Mouse (Mus musculus) lung, embryonic 15.5 days (tissue): Measurements from ENCODE around the gene Rasgrf2. TPM values are rescaled to one million over a fixed set of nuclear protein-coding genes. Genes with fewer than 3 reads are reported as not detected.
A peak's percentile ranks its signal among the peaks of the same experiment; 100 is the strongest.

Experiments
- ATAC-seq: fragments of 200-750 bp; cut with Nextera tagmentation; 2 replicates; pipeline ENCODE4 v1.8.0; 2017; ENCODE audit warnings: moderate number of reproducible peaks, borderline replicate concordance; ENCODE audit not compliant: low FRiP score, low TSS enrichment; ENCODE audit errors: extremely low read depth
- H3K27ac ChIP-seq: fragments of 300-500 bp; sonication (generic); 2 replicates; pipeline ENCODE4 v1.5.1; 2015; ENCODE audit warnings: moderate library complexity, mild to moderate bottlenecking, inconsistent platforms
- H3K27me3 ChIP-seq: fragments of 300-500 bp; sonication (generic); 2 replicates; pipeline ENCODE4 v1.6.1; 2015; ENCODE audit warnings: inconsistent platforms
- H3K36me3 ChIP-seq: fragments of 300-500 bp; sonication (generic); 2 replicates; pipeline ENCODE4 v1.6.1; 2015; ENCODE audit warnings: inconsistent platforms
- H3K4me1 ChIP-seq: fragments of 300-500 bp; sonication (generic); 2 replicates; pipeline ENCODE4 v1.6.1; 2015; ENCODE audit warnings: inconsistent platforms
- H3K4me2 ChIP-seq: fragments of 300-500 bp; sonication (generic); 2 replicates; pipeline ENCODE4 v1.6.1; 2015; ENCODE audit warnings: inconsistent platforms, mild to moderate bottlenecking, moderate library complexity
- H3K4me3 ChIP-seq: fragments of 300-500 bp; sonication (generic); 2 replicates; pipeline ENCODE4 v1.5.1; 2015; ENCODE audit warnings: mild to moderate bottlenecking, inconsistent platforms
- H3K9ac ChIP-seq: fragments of 300-500 bp; sonication (generic); 2 replicates; pipeline ENCODE4 v1.6.1; 2015; ENCODE audit warnings: inconsistent platforms
- H3K9me3 ChIP-seq: fragments of 300-500 bp; sonication (generic); 2 replicates; pipeline ENCODE4 v1.6.1; 2016; ENCODE audit warnings: inconsistent platforms
- WGBS: fragments of 180-500 bp; shearing (Covaris S2); methylation state at CpG from one replicate; pipeline ENCODE4 v1.1.7; 2015; 5-methylcytosine and 5-hydroxymethylcytosine counted together
- polyA plus RNA-seq: library from polyadenylated mRNA; unstranded; fragments of >200 nt; fragmentation: Nextera tagmentation; extraction: Ambion mirVana; gene quantifications from 2 replicates; pipeline ENCODE4 v1.2.1, GENCODE M21; 2015

Gene Rasgrf2
- polyA plus RNA-seq, 1 experiment from 2014 or later: 0.16 TPM

DNA sequence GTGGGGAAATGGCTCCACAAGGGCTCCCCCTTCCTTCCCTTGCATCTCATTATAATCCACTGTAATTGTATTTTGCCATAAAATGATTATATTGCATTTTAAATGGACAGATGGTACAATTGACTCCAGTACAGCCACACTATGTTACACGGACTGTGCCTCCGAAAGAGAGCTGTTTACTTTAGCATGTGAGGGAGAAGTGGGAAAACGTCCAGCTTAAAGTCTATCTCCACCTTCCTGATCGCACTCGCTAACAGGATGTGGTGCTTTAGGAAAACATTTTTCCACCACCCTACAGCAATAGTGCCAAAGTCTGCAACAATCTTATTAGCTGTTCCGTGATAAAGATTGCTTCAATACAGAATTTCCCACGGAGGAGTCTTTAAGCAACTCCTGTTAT, 27.2 kb downstream of the Rasgrf2 start:
- no peak overlapping the region for H3K27ac ChIP-seq
- no peak; the same call in 1 of the 2 replicates for ATAC-seq

DNA sequence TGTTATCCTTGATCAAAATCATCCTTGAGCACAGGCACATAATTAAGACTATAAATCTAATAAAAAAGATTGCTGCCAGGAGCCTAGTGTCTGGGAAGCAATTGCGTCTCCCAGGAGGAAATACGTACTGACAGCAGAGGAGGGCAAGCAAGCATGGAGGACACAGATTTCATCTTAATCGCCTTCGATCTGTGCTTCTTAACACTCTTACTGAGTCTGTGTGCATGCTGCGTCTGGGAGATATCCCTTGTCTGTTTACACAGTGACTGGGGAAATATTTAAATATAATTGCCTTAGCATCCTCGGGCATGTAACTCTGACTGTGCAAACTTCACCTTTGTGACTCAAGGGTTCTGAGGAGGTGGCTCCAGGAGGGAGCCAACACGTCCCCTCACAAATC, 33.0 kb downstream of the Rasgrf2 start:
- Histone ChIP-seq H3K27ac (no peak overlapping the region), H3K27me3 (no peaks in the 10 kb centered on the region), H3K4me1 (no peaks in the 10 kb centered on the region), H3K9me3 (no peaks in the 10 kb centered on the region), H3K36me3 (no peaks in the 10 kb centered on the region), H3K9ac (no peak overlapping the region), H3K4me3 (no peak overlapping the region), H3K4me2 (no peak overlapping the region)
- ATAC-seq: no peak
- WGBS: 33% methylated on average over 7 of the region's 7 CpGs

More for the DNA sequence above, 27.2 kb downstream of the Rasgrf2 start:
- no peaks in the 10 kb centered on the region for H3K36me3 ChIP-seq
- H3K9ac ChIP-seq: no peak overlapping the region
- H3K9me3 ChIP-seq: no peaks in the 10 kb centered on the region
- no peak overlapping the region; the same call in 1 of the 2 replicates for H3K4me2 ChIP-seq
- no peaks in the 10 kb centered on the region for H3K27me3 ChIP-seq
- peaks cover 5% of the 10 kb centered on the region; the same call in 1 of the 2 replicates for H3K4me1 ChIP-seq
- 22% methylated on average over 7 of the region's 7 CpGs for WGBS
- no peak overlapping the region for H3K4me3 ChIP-seq

DNA sequence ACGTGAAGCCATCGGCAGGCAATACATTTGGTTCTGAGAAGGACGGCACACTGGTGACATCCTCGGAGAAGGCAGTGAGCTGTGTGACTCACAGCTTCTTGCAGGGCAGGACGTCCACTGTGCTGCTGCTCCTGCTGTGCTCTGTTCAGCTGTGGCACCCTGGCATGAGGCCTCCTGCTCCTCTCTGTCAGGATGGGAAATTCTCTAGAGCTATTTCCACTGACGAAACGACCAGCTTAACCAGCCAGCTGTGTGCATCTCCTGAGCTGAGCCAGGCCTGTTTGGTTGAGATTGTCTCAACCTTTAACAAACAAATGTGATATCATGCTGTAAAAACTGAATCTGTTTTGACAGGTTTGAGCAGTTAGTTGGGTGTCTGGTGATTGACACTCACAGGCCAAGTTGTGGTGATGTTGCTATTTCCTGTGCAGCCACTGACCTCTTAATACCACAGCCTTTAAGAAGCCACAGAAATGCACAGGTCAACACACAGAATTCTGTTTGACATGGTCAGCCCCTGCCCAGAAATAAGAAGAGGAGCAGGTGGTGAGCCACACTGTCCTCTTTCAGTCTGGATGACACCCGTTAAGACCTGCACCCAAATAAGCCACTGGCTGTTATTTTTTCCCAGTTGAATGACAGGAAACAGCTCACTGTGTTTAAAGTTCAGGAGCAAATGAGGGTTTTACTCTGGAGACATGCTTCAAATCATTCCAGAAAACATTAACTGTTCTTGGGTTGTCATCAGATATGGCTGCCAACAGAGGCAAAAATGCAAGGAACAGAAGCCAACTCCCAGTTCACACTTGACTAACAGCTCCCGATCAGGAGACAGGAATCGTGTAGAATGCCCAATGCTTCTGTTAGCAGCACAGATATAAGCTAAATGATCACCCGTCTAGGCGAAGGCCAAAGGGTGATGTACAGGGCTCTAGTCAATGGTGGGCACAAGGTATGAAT, 36.0 kb downstream of the Rasgrf2 start:
- Histone ChIP-seq H3K27me3 (no peaks in the 10 kb centered on the region), H3K36me3 (no peaks in the 10 kb centered on the region), H3K4me1 (no peaks in the 10 kb centered on the region), H3K9me3 (no peaks in the 10 kb centered on the region), H3K4me2 (no peak overlapping the region), H3K27ac (no peak overlapping the region), H3K4me3 (no peak overlapping the region), H3K9ac (no peak overlapping the region)
- no peak for ATAC-seq
- 53% methylated on average over 12 of the region's 12 CpGs for WGBS

DNA sequence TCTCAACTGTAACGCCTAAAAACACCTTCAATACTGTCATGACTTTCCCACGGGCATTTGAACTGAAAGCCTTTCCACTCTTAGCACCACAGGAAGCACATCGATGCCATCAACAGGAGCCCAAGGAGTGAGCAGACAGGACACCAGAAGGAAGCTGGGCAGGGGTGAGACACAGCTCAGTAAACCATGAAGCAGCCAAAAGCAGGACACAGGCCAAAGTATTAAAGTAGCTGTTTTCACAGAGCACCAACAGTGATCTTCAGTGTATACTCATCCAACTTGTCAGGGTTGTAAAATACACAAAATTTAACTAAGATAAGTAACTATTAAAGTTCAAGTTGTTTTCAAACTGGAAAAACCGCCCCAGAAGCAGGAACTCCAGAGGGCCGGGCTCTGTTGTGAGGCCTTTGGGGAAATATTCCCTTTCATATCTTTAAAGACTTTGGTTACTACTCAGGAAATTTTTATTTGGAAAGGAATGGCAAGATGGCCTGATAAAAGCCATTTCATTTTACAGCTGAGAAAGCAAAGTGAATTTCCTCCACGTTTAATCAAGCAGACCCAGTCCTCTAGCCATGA, 37.7 kb downstream of the Rasgrf2 start:
- no peak for ATAC-seq

DNA sequence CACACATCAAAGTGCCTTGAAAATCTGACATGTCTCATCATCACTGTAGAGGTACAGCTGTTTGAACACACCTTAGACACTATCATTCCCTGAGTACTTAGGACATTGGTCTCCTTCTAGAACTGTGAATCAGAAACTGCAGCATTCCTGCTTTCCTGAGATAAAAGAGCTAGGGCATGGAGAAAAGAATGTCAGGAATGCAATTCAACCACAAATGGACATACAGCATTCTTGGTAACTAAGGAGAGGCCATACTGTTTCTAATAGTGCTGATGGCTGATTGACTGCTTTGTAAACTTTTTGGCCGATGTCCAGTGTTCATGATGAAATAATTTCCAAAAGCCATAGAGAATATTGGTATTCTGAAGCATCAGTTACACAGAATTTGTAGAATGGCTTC, 58.3 kb downstream of the Rasgrf2 start:
- WGBS: 19% methylated on average over 1 of the region's 1 CpGs
- no peak overlapping the region for H3K27ac ChIP-seq
- ATAC-seq: peak; percentile 49; the same call in 1 of the 2 replicates

More for the DNA sequence above, 37.7 kb downstream of the Rasgrf2 start:
- no peak overlapping the region for H3K4me3 ChIP-seq
- 72% methylated on average over 6 of the region's 6 CpGs for WGBS
- no peaks in the 10 kb centered on the region for H3K27me3 ChIP-seq
- no peaks in the 10 kb centered on the region for H3K4me1 ChIP-seq
- H3K9me3 ChIP-seq: no peaks in the 10 kb centered on the region
- H3K9ac ChIP-seq: no peak overlapping the region
- no peaks in the 10 kb centered on the region for H3K36me3 ChIP-seq
- no peak overlapping the region for H3K4me2 ChIP-seq
- no peak overlapping the region for H3K27ac ChIP-seq

DNA sequence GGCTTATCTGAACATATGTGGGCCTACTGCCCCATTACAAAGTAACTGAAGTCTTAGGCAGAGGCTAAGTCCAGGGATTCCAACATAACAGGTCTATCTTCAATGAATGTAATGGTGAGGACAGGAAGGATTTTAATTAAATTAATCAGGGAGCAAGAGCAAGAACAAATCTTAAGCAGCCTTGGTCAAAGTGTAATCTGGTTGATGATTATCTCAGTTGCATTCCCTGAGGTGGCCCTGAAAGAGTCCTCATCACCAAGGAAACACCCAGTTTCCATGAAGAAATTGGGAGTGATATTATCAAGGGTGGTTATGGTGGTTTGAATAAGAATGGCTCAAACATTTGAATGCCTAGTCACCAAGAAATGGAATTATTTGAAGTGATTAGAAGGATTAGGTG, 62.8 kb downstream of the Rasgrf2 start:
- no peak for ATAC-seq
- Histone ChIP-seq H3K4me2 (no peak overlapping the region), H3K4me1 (no peaks in the 10 kb centered on the region), H3K27me3 (no peaks in the 10 kb centered on the region), H3K27ac (no peak overlapping the region), H3K9me3 (no peaks in the 10 kb centered on the region), H3K9ac (no peak overlapping the region), H3K36me3 (no peaks in the 10 kb centered on the region), H3K4me3 (no peak overlapping the region)

More for the DNA sequence above, 58.3 kb downstream of the Rasgrf2 start:
- Histone ChIP-seq H3K4me3 (no peak overlapping the region), H3K4me1 (no peaks in the 10 kb centered on the region), H3K4me2 (no peak overlapping the region), H3K9me3 (no peaks in the 10 kb centered on the region), H3K9ac (no peak overlapping the region), H3K27me3 (no peaks in the 10 kb centered on the region), H3K36me3 (no peaks in the 10 kb centered on the region)

DNA sequence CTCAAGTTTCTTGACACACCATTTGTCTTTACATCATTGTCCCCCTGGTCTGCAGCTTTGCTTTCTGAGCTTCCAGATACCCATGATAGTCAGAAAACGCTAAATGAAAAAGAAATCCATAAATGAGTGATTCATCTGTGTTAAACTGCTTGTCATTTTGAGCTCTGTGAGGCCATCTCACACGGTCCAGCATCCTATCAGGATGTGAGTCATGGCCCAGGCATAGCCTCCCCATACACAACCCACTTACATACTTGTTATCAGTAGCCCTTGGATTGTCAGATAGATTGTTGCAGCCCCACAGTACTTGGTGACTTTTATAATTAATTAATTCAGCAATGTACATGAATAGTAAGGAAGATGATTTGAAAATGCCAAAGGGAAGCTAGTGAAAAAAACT, 63.6 kb downstream of the Rasgrf2 start:
- Histone ChIP-seq H3K4me3 (no peak overlapping the region), H3K9ac (no peak overlapping the region), H3K9me3 (no peaks in the 10 kb centered on the region), H3K4me2 (no peak overlapping the region), H3K36me3 (no peaks in the 10 kb centered on the region), H3K27me3 (no peaks in the 10 kb centered on the region), H3K27ac (no peak overlapping the region), H3K4me1 (no peaks in the 10 kb centered on the region)
- WGBS: 66% methylated on average over 2 of the region's 2 CpGs
- no peak for ATAC-seq

DNA sequence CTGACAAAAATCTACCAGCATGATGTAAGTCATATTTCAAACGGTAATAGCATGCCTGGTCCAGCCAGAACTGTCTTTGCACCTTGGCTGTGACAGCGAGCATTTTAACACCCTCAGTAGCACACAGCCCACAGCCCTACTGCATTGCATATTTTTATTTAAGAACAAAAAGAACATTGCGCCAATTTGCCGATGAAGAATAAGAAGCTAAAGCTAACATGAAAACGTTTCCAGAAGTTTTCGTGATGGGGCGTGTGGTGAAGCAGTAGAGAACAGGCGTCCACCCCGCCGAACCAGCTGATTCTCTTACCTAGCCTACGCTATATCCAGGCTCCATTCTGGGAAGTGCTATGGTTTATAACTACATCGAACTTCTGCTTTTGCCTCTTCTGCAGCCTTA, 77.7 kb downstream of the Rasgrf2 start:
- Histone ChIP-seq H3K36me3 (no peaks in the 10 kb centered on the region), H3K4me3 (no peak overlapping the region), H3K27ac (no peak overlapping the region), H3K27me3 (no peaks in the 10 kb centered on the region), H3K9ac (no peak overlapping the region), H3K4me2 (no peak overlapping the region), H3K4me1 (no peaks in the 10 kb centered on the region), H3K9me3 (no peaks in the 10 kb centered on the region)
- 91% methylated on average over 12 of the region's 12 CpGs for WGBS
- ATAC-seq: no peak

DNA sequence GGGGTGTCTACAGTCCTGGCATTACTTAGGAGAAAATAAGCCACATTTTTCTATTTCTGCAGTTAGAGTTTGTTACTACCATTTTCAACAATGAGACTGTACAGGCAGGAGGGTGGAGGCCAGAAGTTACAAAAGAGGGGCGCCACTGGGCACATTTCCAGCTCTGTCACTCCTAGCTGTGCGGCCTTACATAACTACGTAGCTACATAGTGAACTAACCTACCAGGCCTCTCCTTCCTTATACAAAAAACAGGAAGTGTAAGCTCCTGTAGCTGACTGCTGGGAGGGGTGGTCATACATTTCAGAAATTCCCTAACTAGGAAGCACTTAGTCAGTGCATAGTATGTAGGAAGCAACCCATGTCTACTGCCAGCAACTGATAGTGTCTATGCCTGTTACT, 78.5 kb downstream of the Rasgrf2 start:
- Histone ChIP-seq H3K27me3 (no peaks in the 10 kb centered on the region), H3K4me1 (no peaks in the 10 kb centered on the region), H3K4me2 (no peak overlapping the region), H3K27ac (no peak overlapping the region), H3K9ac (no peak overlapping the region), H3K4me3 (no peak overlapping the region), H3K36me3 (no peaks in the 10 kb centered on the region), H3K9me3 (no peaks in the 10 kb centered on the region)
- WGBS: 62% methylated on average over 3 of the region's 3 CpGs
- ATAC-seq: no peak

DNA sequence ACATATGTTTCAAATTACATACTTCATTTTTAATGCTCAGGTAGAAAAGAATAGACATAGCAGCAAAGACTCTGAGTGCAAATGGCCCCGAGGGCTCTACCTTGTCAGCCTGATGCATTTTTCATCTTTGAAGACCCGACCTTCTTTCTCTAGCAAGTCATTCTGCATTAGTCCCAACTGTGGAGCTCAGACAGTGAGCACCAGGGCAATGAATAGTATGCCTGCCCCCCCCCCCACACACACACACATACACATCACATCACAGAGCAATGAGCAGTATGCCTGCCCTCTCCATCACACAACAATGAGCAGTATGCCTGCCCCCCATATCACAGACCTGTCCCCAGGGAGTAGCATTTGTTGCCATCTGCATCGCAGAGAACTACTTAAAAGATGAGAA, 80.2 kb downstream of the Rasgrf2 start:
- Histone ChIP-seq H3K27ac (no peak overlapping the region), H3K4me1 (no peaks in the 10 kb centered on the region), H3K9ac (no peak overlapping the region), H3K27me3 (no peaks in the 10 kb centered on the region), H3K36me3 (no peaks in the 10 kb centered on the region), H3K4me3 (no peak overlapping the region), H3K9me3 (no peaks in the 10 kb centered on the region), H3K4me2 (no peak overlapping the region)
- no peak for ATAC-seq
- WGBS: 66% methylated on average over 3 of the region's 3 CpGs

DNA sequence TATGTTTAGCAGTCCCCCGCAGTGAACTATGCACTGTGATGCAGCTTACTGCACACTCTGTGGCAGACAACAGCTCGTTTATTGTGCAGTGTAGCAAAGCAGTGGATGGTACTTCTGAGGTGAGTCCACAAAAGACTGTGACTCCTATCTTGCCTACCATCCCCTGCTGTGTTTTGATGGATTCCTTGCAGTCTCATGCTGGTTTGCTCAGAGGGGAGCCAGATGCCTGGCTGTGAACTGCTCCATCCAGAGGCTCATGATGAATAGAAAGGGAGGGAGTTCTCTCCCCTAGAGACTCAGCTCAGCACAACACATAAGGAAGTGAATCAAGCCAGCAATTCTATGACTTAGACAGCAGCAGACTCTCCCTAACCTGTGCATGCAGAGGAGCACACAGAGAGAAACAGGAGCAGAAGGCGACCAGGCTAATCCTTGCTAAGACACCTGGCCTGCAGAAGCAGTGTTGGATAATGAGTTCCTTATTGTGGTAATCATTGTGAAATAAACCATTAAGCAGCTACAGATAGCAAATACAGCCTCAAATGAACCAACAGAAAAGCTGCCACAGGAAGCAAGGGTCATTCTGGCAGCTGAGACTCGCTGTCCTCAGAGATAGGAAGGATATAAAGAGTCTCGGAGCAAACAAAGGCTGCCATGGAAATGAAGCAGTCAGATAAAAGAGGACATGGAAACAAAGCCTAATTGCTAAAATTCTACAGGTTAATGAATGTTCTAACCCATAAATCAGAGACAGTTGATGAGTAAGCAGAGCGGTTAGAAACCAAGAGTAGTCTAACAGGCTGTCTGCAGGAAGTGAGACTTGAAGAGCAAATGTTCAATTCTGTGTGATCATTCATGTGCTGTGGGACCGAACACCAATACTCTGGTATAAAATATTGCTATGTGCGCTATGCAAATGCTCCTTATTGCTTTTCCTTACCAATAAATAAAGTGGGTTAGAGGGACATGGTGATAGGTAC, 89.6 kb downstream of the Rasgrf2 start:
- ATAC-seq: no peak
- H3K9me3 ChIP-seq: no peaks in the 10 kb centered on the region
- no peaks in the 10 kb centered on the region for H3K36me3 ChIP-seq
- no peaks in the 10 kb centered on the region for H3K4me1 ChIP-seq
- H3K4me3 ChIP-seq: no peak overlapping the region
- H3K4me2 ChIP-seq: no peak overlapping the region
- no peak overlapping the region for H3K9ac ChIP-seq
- WGBS: 47% methylated on average over 8 of the region's 8 CpGs
- H3K27me3 ChIP-seq: no peaks in the 10 kb centered on the region
- H3K27ac ChIP-seq: no peak overlapping the region
